Mouse (Mus musculus) embryonic facial prominence, embryonic 11.5 days (tissue): ENCODE results near the gene Rps27. TPM values are rescaled to one million over a fixed set of nuclear protein-coding genes. Genes with fewer than 3 reads are reported as not detected.
"Not testable (repeated sequence)": the region's sequence is repeated elsewhere in the genome, so short reads cannot be mapped to it uniquely, and the experiment has no call there.

Source experiments
- ATAC-seq: fragments of 200-750 bp; cut with Nextera tagmentation; replicated peaks from 2 replicates; pipeline ENCODE4 v1.8.0; 2017; ENCODE audit warnings: low read depth; ENCODE audit not compliant: insufficient number of reproducible peaks, low FRiP score, low TSS enrichment
- DNase-seq: peaks from one replicate; pipeline ENCODE4 v3.0.0-alpha.2; 2015; ENCODE audit warnings: low spot score
- H3K27ac ChIP-seq: fragments of 300-500 bp; sonication (generic); replicated peaks from 2 replicates; pipeline ENCODE4 v1.5.1; 2014; ENCODE audit warnings: mild to moderate bottlenecking, low read depth, low read length, control low read depth
- H3K27me3 ChIP-seq: fragments of 300-500 bp; sonication (generic); 2 replicates; pipeline ENCODE4 v1.6.1; 2014; ENCODE audit warnings: mild to moderate bottlenecking, low read length, moderate library complexity, mixed read lengths; ENCODE audit not compliant: control insufficient read depth, insufficient read depth
- H3K36me3 ChIP-seq: fragments of 300-500 bp; sonication (generic); replicated peaks from 2 replicates; pipeline ENCODE4 v1.6.1; 2014; ENCODE audit warnings: low read depth, mild to moderate bottlenecking, low read length, moderate library complexity, mixed read lengths; ENCODE audit not compliant: control insufficient read depth, insufficient read depth
- H3K4me1 ChIP-seq: fragments of 300-500 bp; sonication (generic); 2 replicates; pipeline ENCODE4 v1.6.1; 2014; ENCODE audit warnings: low read length, mixed read lengths; ENCODE audit not compliant: control insufficient read depth, insufficient read depth
- H3K4me2 ChIP-seq: fragments of 300-500 bp; sonication (generic); 2 replicates; pipeline ENCODE4 v1.6.1; 2014; ENCODE audit warnings: low read depth, mild to moderate bottlenecking, control low read depth, low read length, moderate library complexity
- H3K4me3 ChIP-seq: fragments of 300-500 bp; sonication (generic); 2 replicates; pipeline ENCODE4 v1.5.1; 2014; ENCODE audit warnings: low read depth, low read length, control low read depth
- H3K9ac ChIP-seq: fragments of 300-500 bp; sonication (generic); replicated peaks from 2 replicates; pipeline ENCODE4 v1.6.1; 2014; ENCODE audit warnings: mild to moderate bottlenecking, control low read depth, low read length
- H3K9me3 ChIP-seq: fragments of 300-500 bp; sonication (generic); replicated peaks from 2 replicates; pipeline ENCODE4 v1.6.1; 2016; ENCODE audit warnings: mild to moderate bottlenecking, low read length, inconsistent platforms, mixed read lengths; ENCODE audit not compliant: control insufficient read depth
- WGBS: fragments of 180-500 bp; shearing (Covaris S2); extraction: QIAGEN DNeasy Blood & Tissue Kit; methylation state at CpG from one replicate; pipeline ENCODE4 v1.1.7; 2014; 5-methylcytosine and 5-hydroxymethylcytosine counted together
- polyA plus RNA-seq: library from polyadenylated mRNA; unstranded; fragments of >200 nt; fragmentation: Nextera tagmentation; extraction: Ambion mirVana; gene quantifications from 2 replicates; pipeline ENCODE4 v1.2.1, GENCODE M21; 2014

Rps27 gene
- polyA plus RNA-seq, 1 experiment from 2014 or later, result 1,115 TPM

GRCm38 (mm10) chr3:90253174-90253573 lies 39.7 kb upstream of the Rps27 start:
- DNase-seq, H3K36me3 ChIP-seq, H3K4me1 ChIP-seq, H3K4me2 ChIP-seq, H3K9me3 ChIP-seq, H3K27me3 ChIP-seq, H3K27ac ChIP-seq, H3K9ac ChIP-seq, H3K4me3 ChIP-seq: not testable (repeated sequence)
- WGBS, result 86% methylated on average over 1 of the region's 1 CpGs
- peak; percentile 7; the same call in 1 of the 2 replicates for ATAC-seq

GRCm38 (mm10) chr3:90252659-90253058 lies 39.2 kb upstream of the Rps27 start:
- H3K27ac ChIP-seq, H3K4me1 ChIP-seq, H3K4me3 ChIP-seq, DNase-seq, H3K9me3 ChIP-seq, H3K4me2 ChIP-seq, H3K36me3 ChIP-seq, ATAC-seq, H3K9ac ChIP-seq, H3K27me3 ChIP-seq: not testable (repeated sequence)
- WGBS, result 98% methylated on average over 2 of the region's 2 CpGs

- H3K4me1 ChIP-seq, DNase-seq, H3K4me3 ChIP-seq, H3K9ac ChIP-seq, H3K9me3 ChIP-seq, H3K27me3 ChIP-seq, H3K27ac ChIP-seq, H3K4me2 ChIP-seq, ATAC-seq, H3K36me3 ChIP-seq: not testable (repeated sequence)
- WGBS, result 95% methylated on average over 9 of the region's 12 CpGs
Measured at GRCm38 (mm10) chr3:90251731-90252226, 38.3 kb upstream of the Rps27 start.

GRCm38 (mm10) chr3:90250791-90251190 lies 37.3 kb upstream of the Rps27 start:
- no peaks in the 10 kb centered on the region for H3K27me3 ChIP-seq
- WGBS, result 82% methylated on average over 6 of the region's 6 CpGs
- H3K4me2 ChIP-seq, result no peak overlapping the region
- H3K9me3 ChIP-seq, result no peaks in the 10 kb centered on the region
- no peak overlapping the region for H3K27ac ChIP-seq
- DNase-seq (no peak), ATAC-seq (no peak)
- H3K4me3 ChIP-seq, result no peak overlapping the region
- no peak overlapping the region for H3K9ac ChIP-seq
- peaks cover 5% of the 10 kb centered on the region; the same call in 1 of the 2 replicates for H3K4me1 ChIP-seq
- no peaks in the 10 kb centered on the region for H3K36me3 ChIP-seq

GRCm38 (mm10) chr3:90248746-90249100 lies 35.3 kb upstream of the Rps27 start:
- Histone ChIP-seq H3K4me3 (peak overlapping the region; percentile 57), H3K27me3 (no peaks in the 10 kb centered on the region), H3K4me2 (peak overlapping the region; percentile 83), H3K4me1 (no peaks in the 10 kb centered on the region), H3K9me3 (no peaks in the 10 kb centered on the region), H3K27ac (peak overlapping the region; percentile 43; the same call in 1 of the 2 replicates), H3K9ac (peak overlapping the region; percentile 73), H3K36me3 (no peaks in the 10 kb centered on the region)
- DNase-seq (peak; percentile 30), ATAC-seq (no peak)
- 6% methylated on average over 10 of the region's 10 CpGs for WGBS

GRCm38 (mm10) chr3:90247960-90248745 lies 34.7 kb upstream of the Rps27 start, which contains the start of gene Slc39a1:
TSS of gene Slc39a1 (plus strand) at chr3:90248172.
- peak within 1 kb of the TSS; percentile 53 for H3K27ac ChIP-seq
- H3K36me3 ChIP-seq, result no peaks in the 10 kb centered on the region
- ATAC-seq, result peak; percentile 89
- DNase-seq, result peak; percentile 98
- no peaks in the 10 kb centered on the region for H3K4me1 ChIP-seq
- H3K4me3 ChIP-seq, result peak within 1 kb of the TSS; percentile 57
- peak within 1 kb of the TSS; percentile 83 for H3K4me2 ChIP-seq
- peak within 1 kb of the TSS; percentile 73 for H3K9ac ChIP-seq
- no peaks in the 10 kb centered on the region for H3K9me3 ChIP-seq
- WGBS, result under 1% methylated on average over 44 of the region's 44 CpGs
- H3K27me3 ChIP-seq, result no peaks in the 10 kb centered on the region

GRCm38 (mm10) chr3:90247630-90247959 lies 34.1 kb upstream of the Rps27 start:
- no peak; the same call in 1 of the 2 replicates for ATAC-seq
- H3K4me2 ChIP-seq, result peak overlapping the region; percentile 48
- no peaks in the 10 kb centered on the region for H3K9me3 ChIP-seq
- no peaks in the 10 kb centered on the region for H3K36me3 ChIP-seq
- DNase-seq, result no peak
- peak overlapping the region; percentile 53 for H3K27ac ChIP-seq
- WGBS, result 0% methylated on average over 3 of the region's 3 CpGs
- peak overlapping the region; percentile 46 for H3K9ac ChIP-seq
- no peaks in the 10 kb centered on the region for H3K27me3 ChIP-seq
- H3K4me3 ChIP-seq, result peak overlapping the region; percentile 5; the same call in 1 of the 2 replicates
- no peaks in the 10 kb centered on the region for H3K4me1 ChIP-seq

GRCm38 (mm10) chr3:90245406-90245805 lies 32.0 kb upstream of the Rps27 start:
- no peak for DNase-seq
- Histone ChIP-seq H3K4me3 (no peak overlapping the region), H3K4me1 (no peaks in the 10 kb centered on the region), H3K4me2 (no peak overlapping the region), H3K36me3 (no peaks in the 10 kb centered on the region), H3K9ac (no peak overlapping the region), H3K27ac (no peak overlapping the region), H3K27me3 (no peaks in the 10 kb centered on the region), H3K9me3 (no peaks in the 10 kb centered on the region)
- WGBS, result 68% methylated on average over 2 of the region's 2 CpGs
- ATAC-seq, result no peak
